Comparison of ENCODE assay signal across 8 mouse cellular contexts in the genomic region with DNA sequence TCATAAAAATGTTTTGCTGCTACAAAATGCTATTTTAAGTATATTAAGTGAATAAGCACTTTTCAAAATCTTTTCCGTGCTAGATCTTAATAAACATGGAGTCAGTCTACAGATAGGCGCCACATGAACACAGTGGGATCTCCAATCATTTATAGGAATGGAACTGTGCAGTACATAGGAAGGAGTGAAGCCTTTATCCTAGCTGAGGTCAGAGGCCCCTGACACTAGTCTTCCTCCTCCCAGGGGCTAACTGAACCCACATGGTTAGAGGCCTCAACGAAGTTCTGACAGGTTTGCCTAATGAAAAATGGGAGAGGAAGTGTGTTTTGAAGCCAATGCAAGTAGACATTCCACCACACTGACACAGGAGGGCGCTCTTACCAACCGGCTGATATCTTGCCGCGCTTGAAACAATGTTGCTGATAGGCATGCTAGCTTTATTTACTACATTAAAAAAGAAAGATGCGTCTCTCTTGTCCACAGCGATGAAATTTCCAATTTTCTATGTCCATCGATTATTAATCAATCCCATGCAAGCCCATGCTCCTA. TPM values are rescaled to one million over a fixed set of nuclear protein-coding genes. Genes with fewer than 3 reads are reported as not detected.
DNase-seq lines count a peak whose midpoint lies in the region; TF ChIP-seq lines count a peak whose summit lies in the region.
"Had no signal": no experiment of that assay in that cellular context is flagged by ENCODE, and none has a peak within 500 bp of the region (broad histone marks: within the 10 kb centered on the region; RNA-seq: fewer than 3 reads in every experiment).

No protein-coding gene starts in this region.

- H3K4me1 ChIP-seq in heart, adult 2 months (ENCODE audit: control insufficient read depth, insufficient read depth, low read length) = peaks cover 7% of the 10 kb centered on the region

- no peak overlapping the region for H3K9ac ChIP-seq in heart, adult 2 months (ENCODE audit: low read depth, low read length)
- H3K9ac ChIP-seq: limb, embryonic 15.5 days had no signal

- no peak overlapping the region for H3K27ac ChIP-seq in heart, adult 2 months
- H3K27ac ChIP-seq: limb, embryonic 15.5 days had no signal

- WGBS in heart, adult 2 months = 16% methylated on average over 10 of the region's 10 CpGs

- no peak; the same call in none of the 2 replicates for TF ChIP-seq CTCF in heart, adult 2 months (IDR thresholded peaks at IDR 0.05)

- DNase-seq in ES-CJ7 (ENCODE audit: low read depth, low spot score) (peak; percentile 74), adipocyte (ENCODE audit: low spot score) (peak; percentile 88)
- DNase-seq in embryo, embryonic 10.5 days (ENCODE audit: low spot score) = peak; percentile 89
- peak; percentile 66 to 78 for DNase-seq in heart, adult 2 months
- DNase-seq in layer of hippocampus, adult 8-10 months (ENCODE audit: low spot score in 2 of 2) = peak; percentile 23 to 72
- DNase-seq in lung, postnatal 4 days = peak; percentile 71 to 83
- peak; percentile 64 for DNase-seq in skeletal muscle tissue, adult 2 months (ENCODE audit: low read depth, low spot score)

- H3K36me3 ChIP-seq in heart, adult 2 months (ENCODE audit: control insufficient read depth, insufficient read depth, low read length) = no peaks in the 10 kb centered on the region
- H3K36me3 ChIP-seq: limb, embryonic 15.5 days had no signal

- no peaks in the 10 kb centered on the region for H3K27me3 ChIP-seq in heart, adult 2 months (ENCODE audit: control insufficient read depth, insufficient read depth, low read length)
- H3K27me3 ChIP-seq: limb, embryonic 15.5 days had no signal

- no peak overlapping the region for H3K4me3 ChIP-seq in heart, adult 2 months
- H3K4me3 ChIP-seq: limb, embryonic 15.5 days had no signal

- TF ChIP-seq EP300 in heart, adult 2 months (IDR thresholded peaks at IDR 0.05; ENCODE audit: insufficient read depth, low read depth, low read length) = peak; percentile 93

- no peak for TF ChIP-seq POLR2A in heart, adult 2 months (IDR thresholded peaks at IDR 0.05; ENCODE audit: insufficient read depth, low read depth, low read length)

- intact Hi-C loops in heart, adult 2 months (cut with DNase I) = loop anchor here (1.0 to 10.0 kb wide), 3 partner anchors 48 to 254 kb away; no protein-coding TSS in a partner anchor

- H3K79me2 ChIP-seq in heart, adult 2 months (replicated peaks; ENCODE audit: control insufficient read depth, insufficient read depth, low read length) = no peaks in the 10 kb centered on the region

RNA-seq across cellular contexts. Expression of gene Laptm4a, which starts 32.3 kb away (rescaled TPM):
- total RNA-seq in heart, adult 2 months (2021) = 100 to 1,000 TPM; 366 to 372 TPM
- polyA plus RNA-seq in heart, adult 2 months (2012; rRNA removed) = 314 and 519 TPM in 2 replicates
- total RNA-seq in layer of hippocampus, adult 8-10 months (2022) = 100 to 1,000 TPM; 209 to 255 (median 223) TPM

RNA-seq across cellular contexts. Expression of gene Matn3, which starts 58.5 kb away (rescaled TPM):
- not detected for total RNA-seq in heart, adult 2 months (2021)
- polyA plus RNA-seq in heart, adult 2 months (2012; rRNA removed) = not detected in 2 replicates
- total RNA-seq in layer of hippocampus, adult 8-10 months (2022) = under 1 TPM in 1 of 4 experiments, not detected in 3; 0.10 TPM
